ENCODE assay signal across 8 mouse cellular contexts in genomic region chr11:51649111-51649888, GRCm38 (mm10). TPM values are rescaled to one million over a fixed set of nuclear protein-coding genes. Genes with fewer than 3 reads are reported as not detected.
DNase-seq lines count a peak whose midpoint lies in the region; ATAC-seq and TF ChIP-seq lines count a peak whose summit lies in the region.

No protein-coding gene starts in this region.

- peaks cover 3% of the 10 kb centered on the region for H3K36me3 ChIP-seq in spleen, adult 2 months (ENCODE audit: control insufficient read depth, insufficient read depth, low read length)
- peaks cover 16% of the 10 kb centered on the region for H3K36me3 ChIP-seq in limb, embryonic 13.5 days
- H3K36me3 ChIP-seq in stomach, embryonic 15.5 days, result no peaks in the 10 kb centered on the region

- H3K4me2 ChIP-seq in limb, embryonic 13.5 days (replicated peaks), result peak overlapping the region; percentile 96
- H3K4me2 ChIP-seq in stomach, embryonic 15.5 days, result peak overlapping the region; percentile 97

- peak overlapping the region; percentile 82 for H3K9ac ChIP-seq in limb, embryonic 13.5 days
- H3K9ac ChIP-seq in stomach, embryonic 15.5 days, result peak overlapping the region; percentile 60

- no peaks in the 10 kb centered on the region for H3K9me3 ChIP-seq in limb, embryonic 13.5 days
- H3K9me3 ChIP-seq in stomach, embryonic 15.5 days, result no peaks in the 10 kb centered on the region

- ATAC-seq in limb, embryonic 13.5 days (ENCODE audit: low FRiP score, low read depth), result peak; percentile 60
- ATAC-seq in stomach, embryonic 15.5 days (ENCODE audit: insufficient read depth, low FRiP score, low read depth), result no peak

- H3K27me3 ChIP-seq in spleen, adult 2 months (ENCODE audit: control insufficient read depth, insufficient read depth, low read length), result no peaks in the 10 kb centered on the region
- H3K27me3 ChIP-seq in limb, embryonic 13.5 days, result no peaks in the 10 kb centered on the region
- H3K27me3 ChIP-seq in stomach, embryonic 15.5 days (replicated peaks), result no peaks in the 10 kb centered on the region

- peak; percentile 20 for DNase-seq in cerebellum, adult 9-10 months
- DNase-seq in cerebellum, adult 11 months, result no peak
- no peak for DNase-seq in spleen, adult 2 months (ENCODE audit: low read depth in 1 of 2, low spot score in 2 of 2)
- DNase-seq in spleen, postnatal 10 days (ENCODE audit: low spot score in 2 of 2), result no peak
- DNase-seq in right cerebral cortex, postnatal 4 days, result no peak
- no peak for DNase-seq in urinary bladder, postnatal 14 days (ENCODE audit: low spot score)

- no peak for TF ChIP-seq POLR2A in spleen, adult 2 months (IDR thresholded peaks at IDR 0.05; ENCODE audit: low read depth, low read length)

- 46% methylated on average over 11 of the region's 11 CpGs for WGBS in spleen, adult 2 months
- 24% methylated on average over 11 of the region's 11 CpGs for WGBS in limb, embryonic 13.5 days
- WGBS in stomach, embryonic 15.5 days, result 51% methylated on average over 11 of the region's 11 CpGs

- H3K27ac ChIP-seq in spleen, adult 2 months (ENCODE audit: insufficient read depth, low read length), result no peak overlapping the region
- peak overlapping the region; percentile 75 for H3K27ac ChIP-seq in limb, embryonic 13.5 days
- peak overlapping the region; percentile 1; the same call in 1 of the 2 replicates for H3K27ac ChIP-seq in stomach, embryonic 15.5 days

- H3K4me1 ChIP-seq in spleen, adult 2 months (ENCODE audit: control insufficient read depth, insufficient read depth, insufficient read length), result peaks cover 37% of the 10 kb centered on the region
- H3K4me1 ChIP-seq in limb, embryonic 13.5 days, result peaks cover 33% of the 10 kb centered on the region
- peaks cover 24% of the 10 kb centered on the region for H3K4me1 ChIP-seq in stomach, embryonic 15.5 days

- no peak for TF ChIP-seq CTCF in spleen, adult 2 months (IDR thresholded peaks at IDR 0.05; ENCODE audit: extremely low read depth, insufficient read depth, insufficient read length, insufficient replicate concordance)

- peak overlapping the region; percentile 26; the same call in 1 of the 2 replicates for H3K4me3 ChIP-seq in spleen, adult 2 months (ENCODE audit: extremely low read depth, insufficient read depth, insufficient read length)
- H3K4me3 ChIP-seq in limb, embryonic 13.5 days, result peak overlapping the region; percentile 68
- H3K4me3 ChIP-seq in stomach, embryonic 15.5 days (replicated peaks), result peak overlapping the region; percentile 78

RNA-seq across cellular contexts. Expression of gene N4bp3, which starts 1.3 kb away (rescaled TPM):
- polyA plus RNA-seq in spleen, adult 2 months (2012; rRNA removed), result 11.3 and 14.7 TPM in 2 replicates
- 31.1 and 32.4 TPM in 2 replicates for polyA plus RNA-seq in limb, embryonic 13.5 days (2015; fragmentation: Nextera tagmentation; extraction: Ambion mirVana)
- polyA plus RNA-seq in stomach, embryonic 15.5 days (2015; fragmentation: Nextera tagmentation; extraction: Ambion mirVana), result 19.8 and 21.5 TPM in 2 replicates

RNA-seq across cellular contexts. Expression of gene D930048N14Rik, which starts 1.5 kb away (rescaled TPM):
- polyA plus RNA-seq in spleen, adult 2 months (2012; rRNA removed), result 3.4 and 5.0 TPM in 2 replicates
- polyA plus RNA-seq in limb, embryonic 13.5 days (2015; fragmentation: Nextera tagmentation; extraction: Ambion mirVana), result 3.1 and 3.5 TPM in 2 replicates
- 3.6 and 4.3 TPM in 2 replicates for polyA plus RNA-seq in stomach, embryonic 15.5 days (2015; fragmentation: Nextera tagmentation; extraction: Ambion mirVana)

RNA-seq across cellular contexts. Expression of gene Rmnd5b, which starts 13.6 kb away (rescaled TPM):
- 71.2 and 87.4 TPM in 2 replicates for polyA plus RNA-seq in spleen, adult 2 months (2012; rRNA removed)
- 51.8 and 56.1 TPM in 2 replicates for polyA plus RNA-seq in limb, embryonic 13.5 days (2015; fragmentation: Nextera tagmentation; extraction: Ambion mirVana)
- polyA plus RNA-seq in stomach, embryonic 15.5 days (2015; fragmentation: Nextera tagmentation; extraction: Ambion mirVana), result 39.9 and 43.6 TPM in 2 replicates

RNA-seq across cellular contexts. Expression of gene Nhp2, which starts 29.8 kb away (rescaled TPM):
- polyA plus RNA-seq in spleen, adult 2 months (2012; rRNA removed), result 34.3 and 41.2 TPM in 2 replicates
- 129 and 141 TPM in 2 replicates for polyA plus RNA-seq in limb, embryonic 13.5 days (2015; fragmentation: Nextera tagmentation; extraction: Ambion mirVana)
- 153 and 155 TPM in 2 replicates for polyA plus RNA-seq in stomach, embryonic 15.5 days (2015; fragmentation: Nextera tagmentation; extraction: Ambion mirVana)

RNA-seq across cellular contexts. Expression of gene 0610009B22Rik, which starts 39.4 kb away (rescaled TPM):
- polyA plus RNA-seq in spleen, adult 2 months (2012; rRNA removed), result 2.4 and 2.9 TPM in 2 replicates
- polyA plus RNA-seq in limb, embryonic 13.5 days (2015; fragmentation: Nextera tagmentation; extraction: Ambion mirVana), result 89.7 and 93.3 TPM in 2 replicates
- 95.8 and 102 TPM in 2 replicates for polyA plus RNA-seq in stomach, embryonic 15.5 days (2015; fragmentation: Nextera tagmentation; extraction: Ambion mirVana)

Comparison
In these comparisons a context has a peak if more than half of its experiments do, and no peak if none do; other contexts are left out.
1. H3K4me3 ChIP-seq: peak in every context shown above with its lines; median percentile 78 in stomach, embryonic 15.5 days; 68 in limb, embryonic 13.5 days; 26 in spleen, adult 2 months.